Mouse (Mus musculus): ENCODE data around the gene Hsd11b1. TPM values are rescaled to one million over a fixed set of nuclear protein-coding genes. Genes with fewer than 3 reads are reported as not detected.

The Hsd11b1 gene
- total and polyA plus RNA-seq, 3 experiments: not detected

GRCm38 (mm10) chr1:193205431-193205830 lies 58.4 kb downstream of the Hsd11b1 start:
- Histone ChIP-seq H3K27me3 (ENCODE audit: control insufficient read depth in 1 of 2, insufficient read depth in 2 of 2, low read length in 2 of 2) (no peaks in the 10 kb centered on the region; a peak in 1 of 4 replicates), H3K9me3 (replicated peaks; ENCODE audit: insufficient read depth, low read length) (no peaks in the 10 kb centered on the region), H3K79me2 (ENCODE audit: control insufficient read depth, insufficient read depth, low read length, poor library complexity) (no peaks in the 10 kb centered on the region), H3K36me3 (ENCODE audit: control insufficient read depth in 1 of 2, insufficient read depth in 2 of 2, low read length in 2 of 2) (peaks cover 0 to 13% of the 10 kb centered on the region in 2 experiments; a peak in 2 of 4 replicates), H3K9ac (ENCODE audit: control insufficient read depth, low read depth, low read length, poor library complexity, severe bottlenecking) (no peak overlapping the region), H3K27ac (ENCODE audit: control insufficient read depth, low read depth, low read length) (no peak overlapping the region), H3K4me3 (ENCODE audit: control insufficient read depth in 1 of 2, insufficient read depth in 1 of 2, low read depth in 2 of 2, low read length in 2 of 2) (no peak overlapping the region), H3K4me1 (ENCODE audit: control insufficient read depth in 1 of 2, insufficient read depth in 2 of 2, low read length in 2 of 2) (peaks cover 0 to 16% of the 10 kb centered on the region in 2 experiments; a peak in 2 of 4 replicates)
- TF ChIP-seq ZKSCAN1 (IDR thresholded peaks at IDR 0.05; ENCODE audit: low read depth, low read length) (no peak), ETS1 (IDR thresholded peaks at IDR 0.05; ENCODE audit: low read depth, low read length) (no peak), GABPA (IDR thresholded peaks at IDR 0.05; ENCODE audit: low read depth, low read length) (no peak), GATA1 (IDR thresholded peaks at IDR 0.05; ENCODE audit: low read depth, low read length) (no peak), USF1 (IDR thresholded peaks at IDR 0.05; ENCODE audit: low read depth, low read length) (no peak)
- no peak for DNase-seq (ENCODE audit: low read depth, low spot score)

GRCm38 (mm10) chr1:193203821-193204220 lies 60.1 kb downstream of the Hsd11b1 start:
- no peaks in the 10 kb centered on the region for H3K9me3 ChIP-seq (replicated peaks; ENCODE audit: insufficient read depth, low read length)
- TF ChIP-seq USF1 (IDR thresholded peaks at IDR 0.05; ENCODE audit: low read depth, low read length) (no peak), BHLHE40 (IDR thresholded peaks at IDR 0.05; ENCODE audit: borderline replicate concordance, low read depth, low read length) (no peak), MEF2A (IDR thresholded peaks at IDR 0.05; ENCODE audit: extremely low read depth, insufficient replicate concordance, low read depth, low read length, poor library complexity, severe bottlenecking) (no peak), USF2 (IDR thresholded peaks at IDR 0.05; ENCODE audit: borderline replicate concordance in 1 of 2, insufficient read depth in 1 of 2, low read depth in 1 of 2, low read length in 2 of 2) (no peak), MXI1 (IDR thresholded peaks at IDR 0.05; ENCODE audit: low read depth, low read length) (no peak), E2F4 (IDR thresholded peaks at IDR 0.05; ENCODE audit: borderline replicate concordance, low read depth, low read length) (no peak), ELF1 (IDR thresholded peaks at IDR 0.05; ENCODE audit: low read depth, low read length) (no peak), HCFC1 (IDR thresholded peaks at IDR 0.05; ENCODE audit: low read depth, low read length) (no peak), NRF1 (IDR thresholded peaks at IDR 0.05; ENCODE audit: insufficient read depth, low read depth, low read length, poor library complexity, severe bottlenecking) (no peak), MYC (IDR thresholded peaks at IDR 0.05; ENCODE audit: low read depth, low read length) (no peak), RCOR1 (IDR thresholded peaks at IDR 0.05; ENCODE audit: low read depth, low read length) (no peak), RAD21 (IDR thresholded peaks at IDR 0.05; ENCODE audit: low read depth, low read length) (no peak), TAL1 (IDR thresholded peaks at IDR 0.05; ENCODE audit: low read length) (no peak), POLR2AphosphoS5 (IDR thresholded peaks at IDR 0.05; ENCODE audit: borderline replicate concordance, low read depth, low read length) (no peak), ZKSCAN1 (IDR thresholded peaks at IDR 0.05; ENCODE audit: low read depth, low read length) (no peak), CHD2 (IDR thresholded peaks at IDR 0.05; ENCODE audit: low read length) (no peak), UBTF (IDR thresholded peaks at IDR 0.05; ENCODE audit: borderline replicate concordance, insufficient read depth, low read depth, low read length) (no peak), POLR2A (IDR thresholded peaks at IDR 0.05; ENCODE audit: control insufficient read depth in 1 of 2, insufficient read depth in 1 of 2, low read depth in 1 of 2, low read length in 2 of 2, poor library complexity in 1 of 2) (no peak), NELFE (IDR thresholded peaks at IDR 0.05; ENCODE audit: low read depth, low read length) (no peak), ZC3H11A (IDR thresholded peaks at IDR 0.05; ENCODE audit: low read depth, low read length) (no peak)
- H3K9ac ChIP-seq (ENCODE audit: control insufficient read depth, low read depth, low read length, poor library complexity, severe bottlenecking): no peak overlapping the region
- H3K79me2 ChIP-seq (ENCODE audit: control insufficient read depth, insufficient read depth, low read length, poor library complexity): no peaks in the 10 kb centered on the region
- H3K36me3 ChIP-seq (ENCODE audit: control insufficient read depth in 1 of 2, insufficient read depth in 2 of 2, low read length in 2 of 2): peaks cover 0 to 13% of the 10 kb centered on the region in 2 experiments; a peak in 2 of 4 replicates
- no peaks in the 10 kb centered on the region; a peak in 1 of 4 replicates for H3K27me3 ChIP-seq (ENCODE audit: control insufficient read depth in 1 of 2, insufficient read depth in 2 of 2, low read length in 2 of 2)
- H3K4me1 ChIP-seq (ENCODE audit: control insufficient read depth in 1 of 2, insufficient read depth in 2 of 2, low read length in 2 of 2): peaks cover 0 to 19% of the 10 kb centered on the region in 2 experiments; a peak in 2 of 4 replicates
- no peak for DNase-seq (ENCODE audit: low read depth, low spot score)
- H3K4me3 ChIP-seq (ENCODE audit: control insufficient read depth in 1 of 2, insufficient read depth in 1 of 2, low read depth in 2 of 2, low read length in 2 of 2): no peak overlapping the region
- H3K27ac ChIP-seq (ENCODE audit: control insufficient read depth, low read depth, low read length): no peak overlapping the region

Data from MEL (cell line).